Mouse (Mus musculus): ENCODE measurements around the gene Traf1. TPM values are rescaled to one million over a fixed set of nuclear protein-coding genes. Genes with fewer than 3 reads are reported as not detected.

Gene Traf1
- polyA plus RNA-seq, 1 experiment from 2014 or later = 3.3 TPM

DNA sequence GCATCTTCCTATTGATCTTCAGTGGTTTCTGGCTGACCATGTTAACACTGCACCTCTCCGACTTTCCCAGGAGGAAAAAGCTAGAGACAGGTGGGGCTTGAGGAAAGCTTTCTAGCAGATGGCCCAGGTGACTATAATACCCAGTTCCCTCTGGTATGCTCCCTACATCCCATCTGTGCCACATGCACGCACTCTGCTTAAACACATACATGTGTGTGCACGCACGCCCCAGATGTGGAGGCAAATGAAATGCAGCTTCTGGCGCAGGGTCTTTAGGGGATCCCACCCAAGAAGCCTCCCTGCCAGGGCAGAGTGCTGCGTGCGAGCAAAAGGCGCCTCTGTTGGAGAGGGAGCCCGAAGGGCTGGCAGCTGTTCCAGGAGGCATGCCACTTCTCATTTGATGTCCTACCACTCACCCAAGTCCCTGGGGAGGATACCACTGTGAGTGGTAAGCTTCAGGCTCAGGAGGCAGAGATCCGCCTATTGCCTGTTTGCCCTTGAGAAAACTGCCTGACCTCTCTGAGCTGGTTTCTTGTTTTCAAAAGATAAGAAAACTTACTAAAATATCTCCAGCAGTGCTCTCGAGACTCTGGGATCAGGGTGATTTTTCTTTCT is 20.4 kb downstream of the Traf1 start:
- Histone ChIP-seq H3K4me2 (ENCODE audit: low read depth, low read length) (no peak overlapping the region), H3K27me3 (ENCODE audit: control insufficient read depth, insufficient read depth, low read length) (peaks cover 6% of the 10 kb centered on the region; the same call in 1 of the 2 replicates), H3K9ac (ENCODE audit: low read length) (no peak overlapping the region), H3K27ac (ENCODE audit: low read length) (no peak overlapping the region), H3K9me3 (replicated peaks; ENCODE audit: control insufficient read depth, low read length) (no peaks in the 10 kb centered on the region), H3K36me3 (ENCODE audit: control insufficient read depth, insufficient read depth) (no peaks in the 10 kb centered on the region), H3K4me3 (ENCODE audit: low read length) (no peak overlapping the region), H3K4me1 (ENCODE audit: control insufficient read depth, insufficient read depth, low read length) (peaks cover 19% of the 10 kb centered on the region)
- 66% methylated on average over 11 of the region's 11 CpGs for WGBS
- ATAC-seq (replicated peaks; ENCODE audit: extremely low read depth, insufficient read depth, low FRiP score) = no peak

DNA sequence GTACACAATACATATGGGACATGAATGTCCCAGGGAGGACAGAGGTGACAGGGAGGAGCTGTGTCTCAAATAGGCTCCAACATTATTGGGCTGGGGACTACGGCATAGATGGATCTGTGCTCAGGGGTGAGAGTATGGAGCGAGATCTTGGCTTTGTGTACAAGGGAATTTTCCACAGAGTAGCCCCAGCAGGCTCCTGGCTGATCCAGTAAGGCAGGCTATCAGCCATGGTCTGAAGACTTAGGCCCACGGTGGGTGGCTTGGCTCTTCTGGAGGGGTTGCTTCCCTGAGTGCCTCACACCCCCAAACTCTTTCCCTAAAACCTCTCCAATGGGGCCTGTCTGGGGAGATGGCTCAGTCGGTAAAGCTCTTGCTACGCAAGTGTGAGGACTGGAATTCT is 21.3 kb downstream of the Traf1 start:
- 79% methylated on average over 5 of the region's 5 CpGs for WGBS

DNA sequence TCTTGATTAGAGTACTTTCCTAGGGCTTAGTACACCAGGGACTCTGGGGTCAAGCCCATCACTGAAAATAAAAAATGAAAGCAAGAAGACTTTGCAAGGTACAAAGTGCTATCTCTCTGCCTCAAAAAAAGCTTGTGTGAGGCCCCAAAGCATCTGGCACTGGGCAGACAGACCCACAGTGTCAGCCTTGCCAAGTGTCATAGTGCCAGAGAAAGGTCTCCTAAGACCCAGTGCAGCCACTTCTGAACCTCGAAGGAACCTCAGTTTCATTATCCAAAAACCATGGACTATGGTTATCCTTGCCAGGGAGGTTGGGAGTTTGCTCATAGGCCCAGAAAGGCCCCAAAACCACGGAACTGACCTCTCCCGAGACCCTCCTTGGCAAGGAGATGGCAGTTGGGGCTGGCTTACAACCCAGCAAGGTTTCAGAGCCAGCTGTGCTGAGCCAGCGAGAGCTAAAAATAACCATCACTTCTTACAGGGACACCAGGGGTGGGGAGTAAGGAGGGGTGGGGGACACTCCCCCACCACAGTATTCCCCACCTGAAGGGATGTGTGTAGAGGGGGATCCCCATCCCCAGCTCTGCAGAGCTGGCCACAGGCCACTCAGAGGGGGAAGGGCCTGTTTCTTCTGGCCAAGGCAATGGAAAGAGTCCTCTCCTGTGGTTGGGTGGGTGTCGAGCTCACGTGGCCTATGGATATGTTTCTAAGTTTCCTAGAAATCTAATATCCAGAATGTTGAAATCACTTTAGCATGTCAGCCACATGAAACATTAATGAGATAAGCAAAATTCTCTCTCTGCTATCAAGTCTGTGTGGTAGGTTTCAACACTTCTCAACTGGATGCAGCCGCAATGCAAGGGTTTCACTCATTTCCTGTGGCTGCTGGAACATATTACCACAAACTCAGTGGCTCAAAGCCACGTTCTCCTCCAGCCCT is 23.0 kb downstream of the Traf1 start:
- peak; percentile 54 for ATAC-seq (replicated peaks; ENCODE audit: extremely low read depth, insufficient read depth, low FRiP score)
- Histone ChIP-seq H3K27ac (ENCODE audit: low read length) (peak overlapping the region; percentile 41), H3K9ac (ENCODE audit: low read length) (peak overlapping the region; percentile 30), H3K4me1 (ENCODE audit: control insufficient read depth, insufficient read depth, low read length) (peaks cover 12% of the 10 kb centered on the region), H3K9me3 (replicated peaks; ENCODE audit: control insufficient read depth, low read length) (no peaks in the 10 kb centered on the region), H3K4me3 (ENCODE audit: low read length) (no peak overlapping the region), H3K36me3 (ENCODE audit: control insufficient read depth, insufficient read depth) (no peaks in the 10 kb centered on the region), H3K27me3 (ENCODE audit: control insufficient read depth, insufficient read depth, low read length) (peaks cover 6% of the 10 kb centered on the region; the same call in 1 of the 2 replicates), H3K4me2 (ENCODE audit: low read depth, low read length) (peak overlapping the region; percentile 36)
- 34% methylated on average over 8 of the region's 8 CpGs for WGBS

More for the DNA sequence above, 21.3 kb downstream of the Traf1 start:
- Histone ChIP-seq H3K9me3 (replicated peaks; ENCODE audit: control insufficient read depth, low read length) (no peaks in the 10 kb centered on the region), H3K36me3 (ENCODE audit: control insufficient read depth, insufficient read depth) (no peaks in the 10 kb centered on the region), H3K9ac (ENCODE audit: low read length) (no peak overlapping the region), H3K4me2 (ENCODE audit: low read depth, low read length) (no peak overlapping the region), H3K27me3 (ENCODE audit: control insufficient read depth, insufficient read depth, low read length) (peaks cover 6% of the 10 kb centered on the region; the same call in 1 of the 2 replicates), H3K4me1 (ENCODE audit: control insufficient read depth, insufficient read depth, low read length) (peaks cover 18% of the 10 kb centered on the region), H3K4me3 (ENCODE audit: low read length) (no peak overlapping the region), H3K27ac (ENCODE audit: low read length) (no peak overlapping the region)
- ATAC-seq (replicated peaks; ENCODE audit: extremely low read depth, insufficient read depth, low FRiP score) = no peak

DNA sequence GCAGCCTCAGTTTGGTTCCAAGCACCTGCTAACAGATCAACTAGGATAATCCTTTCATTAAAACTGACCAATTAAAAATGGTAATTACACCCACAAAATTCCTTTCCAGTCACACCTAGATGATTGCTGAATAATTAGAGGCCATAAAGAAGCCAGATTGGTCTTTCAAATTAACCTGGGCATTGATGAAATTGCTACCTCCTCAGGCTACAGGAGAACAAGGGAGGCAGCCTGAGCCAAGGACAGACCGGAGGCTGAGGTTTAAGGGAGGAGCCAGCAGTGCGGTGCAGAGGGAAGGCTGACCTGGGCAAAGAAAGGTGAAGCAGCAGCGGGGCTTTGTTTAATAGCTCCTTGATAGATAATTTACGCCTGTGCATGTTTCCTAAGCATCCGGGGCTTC is 24.1 kb downstream of the Traf1 start:
- WGBS = 49% methylated on average over 5 of the region's 5 CpGs

DNA sequence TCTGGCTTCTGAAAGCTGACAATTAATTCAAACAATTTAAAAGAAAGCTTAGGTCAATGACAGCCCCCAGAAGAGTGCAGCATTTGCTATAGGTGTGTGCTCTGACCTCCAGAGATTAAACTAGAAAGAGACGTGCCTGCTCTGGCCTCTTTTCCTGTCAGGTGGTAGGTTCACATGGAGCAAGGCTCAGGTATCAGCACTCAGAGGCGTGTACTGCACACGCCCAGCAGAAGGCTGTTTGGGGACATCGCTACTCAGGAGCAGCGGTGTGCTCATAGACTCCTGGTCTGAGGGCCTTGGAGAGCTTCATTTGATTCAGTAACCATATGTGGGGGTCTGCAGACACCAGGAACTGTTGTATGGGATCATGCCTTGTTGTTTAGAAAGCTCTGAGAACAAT is 34.3 kb downstream of the Traf1 start:
- H3K9ac ChIP-seq (ENCODE audit: low read length) = no peak overlapping the region
- H3K4me3 ChIP-seq (ENCODE audit: low read length) = no peak overlapping the region
- no peaks in the 10 kb centered on the region for H3K4me1 ChIP-seq (ENCODE audit: control insufficient read depth, insufficient read depth, low read length)
- no peaks in the 10 kb centered on the region for H3K27me3 ChIP-seq (ENCODE audit: control insufficient read depth, insufficient read depth, low read length)
- no peaks in the 10 kb centered on the region for H3K9me3 ChIP-seq (replicated peaks; ENCODE audit: control insufficient read depth, low read length)
- no peak for ATAC-seq (replicated peaks; ENCODE audit: extremely low read depth, insufficient read depth, low FRiP score)
- WGBS = 67% methylated on average over 5 of the region's 5 CpGs
- H3K36me3 ChIP-seq (ENCODE audit: control insufficient read depth, insufficient read depth) = no peaks in the 10 kb centered on the region
- H3K27ac ChIP-seq (ENCODE audit: low read length) = no peak overlapping the region
- no peak overlapping the region for H3K4me2 ChIP-seq (ENCODE audit: low read depth, low read length)

More for the DNA sequence above, 24.1 kb downstream of the Traf1 start:
- H3K9me3 ChIP-seq (replicated peaks; ENCODE audit: control insufficient read depth, low read length) = no peaks in the 10 kb centered on the region
- ATAC-seq (replicated peaks; ENCODE audit: extremely low read depth, insufficient read depth, low FRiP score) = no peak
- H3K27ac ChIP-seq (ENCODE audit: low read length) = no peak overlapping the region
- no peak overlapping the region for H3K9ac ChIP-seq (ENCODE audit: low read length)
- no peak overlapping the region for H3K4me3 ChIP-seq (ENCODE audit: low read length)
- peaks cover 6% of the 10 kb centered on the region; the same call in 1 of the 2 replicates for H3K27me3 ChIP-seq (ENCODE audit: control insufficient read depth, insufficient read depth, low read length)
- H3K4me1 ChIP-seq (ENCODE audit: control insufficient read depth, insufficient read depth, low read length) = peaks cover 12% of the 10 kb centered on the region
- H3K36me3 ChIP-seq (ENCODE audit: control insufficient read depth, insufficient read depth) = no peaks in the 10 kb centered on the region
- H3K4me2 ChIP-seq (ENCODE audit: low read depth, low read length) = no peak overlapping the region

DNA sequence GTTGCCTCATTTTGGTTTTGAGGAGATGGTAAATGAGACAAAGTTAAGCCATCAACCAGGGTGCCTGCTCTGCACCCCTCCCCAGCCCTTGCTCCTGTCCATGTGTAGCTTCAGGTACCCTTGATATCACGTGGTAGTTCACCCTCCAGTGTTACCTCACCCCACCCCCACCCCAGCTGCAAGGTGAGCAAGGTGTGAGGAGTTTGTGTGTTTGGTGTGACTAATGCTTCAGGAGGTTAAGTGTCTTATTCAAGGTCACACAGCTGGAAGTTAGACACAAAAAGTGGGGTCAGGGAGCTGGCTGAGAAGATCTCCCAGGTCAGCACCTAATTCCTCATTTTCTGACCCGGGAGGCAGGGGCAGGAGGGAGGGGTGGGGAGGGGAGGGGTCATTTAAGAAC is 38.8 kb downstream of the Traf1 start:
- WGBS = 16% methylated on average over 2 of the region's 2 CpGs
- H3K4me1 ChIP-seq (ENCODE audit: control insufficient read depth, insufficient read depth, low read length) = no peaks in the 10 kb centered on the region
- H3K4me2 ChIP-seq (ENCODE audit: low read depth, low read length) = no peak overlapping the region
- no peaks in the 10 kb centered on the region for H3K36me3 ChIP-seq (ENCODE audit: control insufficient read depth, insufficient read depth)
- H3K9me3 ChIP-seq (replicated peaks; ENCODE audit: control insufficient read depth, low read length) = no peaks in the 10 kb centered on the region
- H3K27ac ChIP-seq (ENCODE audit: low read length) = no peak overlapping the region
- no peaks in the 10 kb centered on the region; the same call in 1 of the 2 replicates for H3K27me3 ChIP-seq (ENCODE audit: control insufficient read depth, insufficient read depth, low read length)
- no peak overlapping the region for H3K9ac ChIP-seq (ENCODE audit: low read length)
- ATAC-seq (replicated peaks; ENCODE audit: extremely low read depth, insufficient read depth, low FRiP score) = no peak
- H3K4me3 ChIP-seq (ENCODE audit: low read length) = no peak overlapping the region

DNA sequence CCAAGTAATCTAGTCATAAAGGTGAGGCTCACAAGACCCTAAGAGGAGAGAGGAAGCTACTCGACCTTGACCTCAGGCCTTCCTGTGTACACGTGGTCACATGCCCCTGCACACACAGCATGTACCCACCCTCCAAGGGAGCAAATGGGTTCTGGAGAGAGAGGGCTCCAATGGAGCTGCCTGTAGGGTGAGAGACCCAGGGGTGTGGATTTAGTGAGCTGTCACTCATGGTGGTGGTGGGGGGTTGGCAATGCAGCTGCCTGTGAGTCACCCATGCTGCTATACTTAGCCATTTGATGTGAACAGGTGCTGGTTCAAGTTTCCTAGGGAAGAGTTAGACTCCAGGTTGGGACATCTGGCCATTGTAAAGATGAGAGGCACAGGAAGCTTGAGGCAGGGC is 41.4 kb downstream of the Traf1 start:
- H3K9ac ChIP-seq (ENCODE audit: low read length) = no peak overlapping the region
- no peaks in the 10 kb centered on the region; the same call in 1 of the 2 replicates for H3K27me3 ChIP-seq (ENCODE audit: control insufficient read depth, insufficient read depth, low read length)
- no peak overlapping the region for H3K27ac ChIP-seq (ENCODE audit: low read length)
- H3K36me3 ChIP-seq (ENCODE audit: control insufficient read depth, insufficient read depth) = no peaks in the 10 kb centered on the region
- H3K4me2 ChIP-seq (ENCODE audit: low read depth, low read length) = no peak overlapping the region
- no peaks in the 10 kb centered on the region for H3K9me3 ChIP-seq (replicated peaks; ENCODE audit: control insufficient read depth, low read length)
- H3K4me3 ChIP-seq (ENCODE audit: low read length) = no peak overlapping the region
- 31% methylated on average over 2 of the region's 2 CpGs for WGBS
- H3K4me1 ChIP-seq (ENCODE audit: control insufficient read depth, insufficient read depth, low read length) = peaks cover 6% of the 10 kb centered on the region; the same call in 1 of the 2 replicates
- ATAC-seq (replicated peaks; ENCODE audit: extremely low read depth, insufficient read depth, low FRiP score) = peak; percentile 23; the same call in 1 of the 2 replicates

DNA sequence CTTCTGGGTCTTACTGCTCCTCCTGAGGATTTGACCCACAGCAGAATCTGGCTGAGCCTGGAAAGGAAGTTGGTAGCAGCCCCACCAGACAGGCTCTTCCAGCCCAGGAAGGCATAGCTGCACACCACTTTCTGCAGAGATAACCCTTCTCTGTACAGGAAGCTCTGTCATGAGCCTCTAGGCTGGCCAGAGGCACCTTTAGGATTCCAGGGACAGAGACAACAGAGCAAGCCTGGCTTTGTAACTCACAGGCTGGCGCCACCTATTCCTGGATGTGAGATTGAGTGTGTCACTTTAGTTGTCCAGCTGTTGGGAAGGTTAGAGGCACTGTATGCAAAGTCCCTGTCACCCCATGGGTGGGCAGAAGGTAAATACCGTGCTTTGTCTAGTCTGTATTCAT is 46.5 kb downstream of the Traf1 start:
- no peaks in the 10 kb centered on the region for H3K9me3 ChIP-seq (replicated peaks; ENCODE audit: control insufficient read depth, low read length)
- 53% methylated on average over 2 of the region's 2 CpGs for WGBS
- ATAC-seq (replicated peaks; ENCODE audit: extremely low read depth, insufficient read depth, low FRiP score) = no peak
- no peak overlapping the region for H3K27ac ChIP-seq (ENCODE audit: low read length)
- no peak overlapping the region for H3K4me3 ChIP-seq (ENCODE audit: low read length)
- H3K36me3 ChIP-seq (ENCODE audit: control insufficient read depth, insufficient read depth) = 0 out of 2 replicates have a peak, but pooled peaks cover 2% of the 10 kb centered on the region
- H3K9ac ChIP-seq (ENCODE audit: low read length) = no peak overlapping the region
- H3K4me1 ChIP-seq (ENCODE audit: control insufficient read depth, insufficient read depth, low read length) = peaks cover 19% of the 10 kb centered on the region; the same call in 1 of the 2 replicates
- H3K27me3 ChIP-seq (ENCODE audit: control insufficient read depth, insufficient read depth, low read length) = peaks cover 3% of the 10 kb centered on the region
- H3K4me2 ChIP-seq (ENCODE audit: low read depth, low read length) = no peak overlapping the region

DNA sequence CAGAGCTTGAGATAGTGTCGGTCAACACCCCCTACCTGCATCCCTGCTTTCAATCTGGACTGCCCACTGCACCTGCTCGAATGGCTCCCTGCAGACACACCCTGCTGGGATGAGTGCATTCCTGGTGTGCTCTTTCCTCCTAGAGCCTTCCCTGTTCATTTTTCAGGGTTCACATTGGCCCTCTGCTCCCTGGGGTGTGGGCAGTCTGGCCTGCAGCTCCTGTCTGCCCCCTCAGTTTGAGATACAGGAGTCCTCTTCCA is 46.8 kb downstream of the Traf1 start:
- 26% methylated on average over 2 of the region's 2 CpGs for WGBS
- no peaks in the 10 kb centered on the region for H3K9me3 ChIP-seq (replicated peaks; ENCODE audit: control insufficient read depth, low read length)
- no peak overlapping the region for H3K4me3 ChIP-seq (ENCODE audit: low read length)
- peaks cover 3% of the 10 kb centered on the region for H3K27me3 ChIP-seq (ENCODE audit: control insufficient read depth, insufficient read depth, low read length)
- no peak overlapping the region for H3K27ac ChIP-seq (ENCODE audit: low read length)
- peak overlapping the region; percentile 97 for H3K4me2 ChIP-seq (ENCODE audit: low read depth, low read length)
- H3K36me3 ChIP-seq (ENCODE audit: control insufficient read depth, insufficient read depth) = 0 out of 2 replicates have a peak, but pooled peaks cover 2% of the 10 kb centered on the region
- no peak overlapping the region for H3K9ac ChIP-seq (ENCODE audit: low read length)
- no peak for ATAC-seq (replicated peaks; ENCODE audit: extremely low read depth, insufficient read depth, low FRiP score)
- H3K4me1 ChIP-seq (ENCODE audit: control insufficient read depth, insufficient read depth, low read length) = peaks cover 19% of the 10 kb centered on the region; the same call in 1 of the 2 replicates

All from heart, embryonic 16.5 days (tissue).